Mouse (Mus musculus) kidney, postnatal 0 days (tissue): ENCODE data around the gene Vti1a. TPM values are rescaled to one million over a fixed set of nuclear protein-coding genes. Genes with fewer than 3 reads are reported as not detected.

Experiments
- ATAC-seq: fragments of 200-750 bp; cut with Nextera tagmentation; replicated peaks from 2 replicates; pipeline ENCODE4 v1.8.0; 2017; ENCODE audit warnings: low read depth, moderate number of reproducible peaks, moderate TSS enrichment, moderate library complexity; ENCODE audit not compliant: low FRiP score
- DNase-seq: peaks from one replicate; pipeline ENCODE4 v3.0.0-alpha.2; 2016; ENCODE audit warnings: low spot score
- H3K27ac ChIP-seq: fragments of 300-500 bp; sonication (generic); 2 replicates; pipeline ENCODE4 v1.5.1; 2014; ENCODE audit warnings: mild to moderate bottlenecking
- H3K27me3 ChIP-seq: fragments of 300-500 bp; sonication (generic); 2 replicates; pipeline ENCODE4 v1.6.1; 2014; ENCODE audit warnings: low read length, mixed read lengths; ENCODE audit not compliant: insufficient read depth
- H3K36me3 ChIP-seq: fragments of 300-500 bp; sonication (generic); 2 replicates; pipeline ENCODE4 v1.6.1; 2014; ENCODE audit warnings: low read length, mixed read lengths; ENCODE audit not compliant: insufficient read depth
- H3K4me1 ChIP-seq: fragments of 300-500 bp; sonication (generic); replicated peaks from 2 replicates; pipeline ENCODE4 v1.6.1; 2014; ENCODE audit warnings: antibody characterized with exemption, low read length, mixed read lengths; ENCODE audit not compliant: insufficient read depth
- H3K4me2 ChIP-seq: fragments of 300-500 bp; sonication (generic); 2 replicates; pipeline ENCODE4 v1.6.1; 2014; ENCODE audit warnings: mild to moderate bottlenecking, low read length, moderate library complexity, mixed read lengths
- H3K4me3 ChIP-seq: fragments of 300-500 bp; sonication (generic); replicated peaks from 2 replicates; pipeline ENCODE4 v1.5.1; 2014; ENCODE audit warnings: low read depth, low read length
- H3K9ac ChIP-seq: fragments of 300-500 bp; sonication (generic); 2 replicates; pipeline ENCODE4 v1.6.1; 2014; ENCODE audit warnings: low read depth, low read length
- H3K9me3 ChIP-seq: fragments of 300-500 bp; sonication (generic); replicated peaks from 2 replicates; pipeline ENCODE4 v1.6.1; 2016; ENCODE audit warnings: low read length, inconsistent platforms, mixed read lengths
- CTCF ChIP-seq: IDR thresholded peaks from 2 replicates; pipeline ENCODE4 v1.5.1; 2016; ENCODE audit warnings: antibody characterized with exemption, low read depth, mild to moderate bottlenecking, moderate library complexity
- WGBS: fragments of 180-500 bp; shearing (Covaris S2); extraction: QIAGEN DNeasy Blood & Tissue Kit; methylation state at CpG from one replicate; pipeline ENCODE4 v1.1.7; 2014; 5-methylcytosine and 5-hydroxymethylcytosine counted together
- polyA plus RNA-seq: library from polyadenylated mRNA; unstranded; fragments of >200 nt; fragmentation: Nextera tagmentation; extraction: Ambion mirVana; gene quantifications from 2 replicates; pipeline ENCODE4 v1.2.1, GENCODE M21; 2015

The Vti1a gene
- polyA plus RNA-seq, 1 experiment from 2014 or later: 22.4 TPM

- Histone ChIP-seq H3K4me3 (no peak overlapping the region), H3K27me3 (no peaks in the 10 kb centered on the region), H3K36me3 (no peaks in the 10 kb centered on the region), H3K4me2 (no peak overlapping the region), H3K9ac (no peak overlapping the region), H3K27ac (no peak overlapping the region), H3K4me1 (peaks cover 11% of the 10 kb centered on the region), H3K9me3 (no peaks in the 10 kb centered on the region)
- no peak for TF ChIP-seq CTCF
- 49% methylated on average over 16 of the region's 16 CpGs for WGBS
- ATAC-seq: no peak
- no peak for DNase-seq
These were observed 273.1 kb downstream of the Vti1a start for GRCm38 (mm10) chr19:55588948-55589896.

- no peak overlapping the region for H3K27ac ChIP-seq
- ATAC-seq: peak; percentile 55
- H3K27me3 ChIP-seq: no peaks in the 10 kb centered on the region
- no peak for TF ChIP-seq CTCF
- peak; percentile 72 for DNase-seq
- H3K4me2 ChIP-seq: peak overlapping the region; percentile 34
- no peak overlapping the region for H3K4me3 ChIP-seq
- WGBS: 16% methylated on average over 26 of the region's 26 CpGs
- no peaks in the 10 kb centered on the region for H3K36me3 ChIP-seq
- H3K9me3 ChIP-seq: no peaks in the 10 kb centered on the region
- no peak overlapping the region for H3K9ac ChIP-seq
- H3K4me1 ChIP-seq: peaks cover 13% of the 10 kb centered on the region
These were observed 277.0 kb downstream of the Vti1a start for GRCm38 (mm10) chr19:55592876-55593691.

GRCm38 (mm10) chr19:55593729-55594444 is 277.8 kb downstream of the Vti1a start:
- H3K36me3 ChIP-seq: no peaks in the 10 kb centered on the region
- H3K4me1 ChIP-seq: peaks cover 16% of the 10 kb centered on the region
- H3K4me2 ChIP-seq: no peak overlapping the region
- no peak overlapping the region for H3K9ac ChIP-seq
- WGBS: 57% methylated on average over 16 of the region's 16 CpGs
- ATAC-seq (no peak; the same call in 1 of the 2 replicates), DNase-seq (no peak)
- no peak for TF ChIP-seq CTCF
- H3K27ac ChIP-seq: no peak overlapping the region
- H3K4me3 ChIP-seq: no peak overlapping the region
- no peaks in the 10 kb centered on the region for H3K9me3 ChIP-seq
- no peaks in the 10 kb centered on the region for H3K27me3 ChIP-seq

GRCm38 (mm10) chr19:55594451-55594850 is 278.4 kb downstream of the Vti1a start:
- 95% methylated on average over 3 of the region's 3 CpGs for WGBS

GRCm38 (mm10) chr19:55595945-55596649 is 280.0 kb downstream of the Vti1a start:
- Histone ChIP-seq H3K36me3 (no peaks in the 10 kb centered on the region), H3K4me2 (no peak overlapping the region), H3K4me3 (no peak overlapping the region), H3K9me3 (no peaks in the 10 kb centered on the region), H3K27me3 (no peaks in the 10 kb centered on the region), H3K9ac (no peak overlapping the region), H3K27ac (no peak overlapping the region), H3K4me1 (peaks cover 16% of the 10 kb centered on the region)
- TF ChIP-seq CTCF: no peak
- no peak for DNase-seq
- no peak for ATAC-seq
- 42% methylated on average over 9 of the region's 9 CpGs for WGBS

More at GRCm38 (mm10) chr19:55594451-55594850, 278.4 kb downstream of the Vti1a start:
- no peak for ATAC-seq
- Histone ChIP-seq H3K4me1 (peaks cover 17% of the 10 kb centered on the region), H3K27me3 (no peaks in the 10 kb centered on the region), H3K36me3 (no peaks in the 10 kb centered on the region), H3K4me3 (no peak overlapping the region), H3K4me2 (no peak overlapping the region), H3K9me3 (no peaks in the 10 kb centered on the region), H3K27ac (no peak overlapping the region), H3K9ac (no peak overlapping the region)
- no peak for DNase-seq
- TF ChIP-seq CTCF: no peak
